Mouse (Mus musculus): ENCODE results near the gene Nemp1. TPM values are rescaled to one million over a fixed set of nuclear protein-coding genes. Genes with fewer than 3 reads are reported as not detected.

Nemp1 gene
- total RNA-seq, 2 experiments from 2014 or later = 5.1 to 6.7 TPM

GRCm38 (mm10) chr10:127674794-127675522 lies 8.3 kb downstream of the Nemp1 start:
- DNase-seq = peak; percentile 81 to 83

- DNase-seq = no peak
Observed at GRCm38 (mm10) chr10:127675859-127676398, 9.2 kb downstream of the Nemp1 start.

- DNase-seq = peak; percentile 90 to 93
Observed at GRCm38 (mm10) chr10:127676691-127677548, 10.2 kb downstream of the Nemp1 start.

GRCm38 (mm10) chr10:127677591-127678336 lies 11.1 kb downstream of the Nemp1 start:
- DNase-seq = peak in 1 of 2 experiments; percentile 37

GRCm38 (mm10) chr10:127679208-127679607 lies 12.5 kb downstream of the Nemp1 start:
- no peak for DNase-seq

- DNase-seq = no peak
Observed at GRCm38 (mm10) chr10:127679881-127680280, 13.2 kb downstream of the Nemp1 start.

GRCm38 (mm10) chr10:127682886-127683285 lies 16.2 kb downstream of the Nemp1 start:
- no peak for DNase-seq

GRCm38 (mm10) chr10:127691053-127691452 lies 24.4 kb downstream of the Nemp1 start:
- no peak for DNase-seq

- DNase-seq = no peak
Observed at GRCm38 (mm10) chr10:127694636-127695035, 27.9 kb downstream of the Nemp1 start.

GRCm38 (mm10) chr10:127695775-127696174 lies 29.1 kb downstream of the Nemp1 start:
- DNase-seq = no peak

GRCm38 (mm10) chr10:127698966-127699365 lies 32.3 kb downstream of the Nemp1 start:
- no peak for DNase-seq

GRCm38 (mm10) chr10:127703299-127703698 lies 36.6 kb downstream of the Nemp1 start:
- no peak for DNase-seq

- no peak for DNase-seq
Observed at GRCm38 (mm10) chr10:127704293-127704692, 37.6 kb downstream of the Nemp1 start.

GRCm38 (mm10) chr10:127704766-127705220 lies 38.1 kb downstream of the Nemp1 start, which contains the start of gene Myo1a:
TSS of gene Myo1a (plus strand) at chr10:127705170.
- no peak for DNase-seq

GRCm38 (mm10) chr10:127705783-127706182 lies 39.1 kb downstream of the Nemp1 start:
- DNase-seq = no peak

- no peak for DNase-seq
Observed at GRCm38 (mm10) chr10:127707721-127708120, 41.0 kb downstream of the Nemp1 start.

GRCm38 (mm10) chr10:127708850-127709370 lies 42.2 kb downstream of the Nemp1 start:
- no peak for DNase-seq

- DNase-seq = no peak
Observed at GRCm38 (mm10) chr10:127710331-127710730, 43.6 kb downstream of the Nemp1 start.

- DNase-seq = no peak
Observed at GRCm38 (mm10) chr10:127712736-127713135, 46.0 kb downstream of the Nemp1 start.

GRCm38 (mm10) chr10:127721671-127722418 lies 55.1 kb downstream of the Nemp1 start:
- DNase-seq = peak in 1 of 2 experiments; percentile 21

GRCm38 (mm10) chr10:127724178-127724577 lies 57.5 kb downstream of the Nemp1 start, which contains the start of gene Tac2:
TSS of gene Tac2 (plus strand) at chr10:127724478.
- DNase-seq = no peak

All from layer of hippocampus, postnatal 36 days (tissue).